Mouse (Mus musculus): ENCODE results near the gene Gpr88.

DNA sequence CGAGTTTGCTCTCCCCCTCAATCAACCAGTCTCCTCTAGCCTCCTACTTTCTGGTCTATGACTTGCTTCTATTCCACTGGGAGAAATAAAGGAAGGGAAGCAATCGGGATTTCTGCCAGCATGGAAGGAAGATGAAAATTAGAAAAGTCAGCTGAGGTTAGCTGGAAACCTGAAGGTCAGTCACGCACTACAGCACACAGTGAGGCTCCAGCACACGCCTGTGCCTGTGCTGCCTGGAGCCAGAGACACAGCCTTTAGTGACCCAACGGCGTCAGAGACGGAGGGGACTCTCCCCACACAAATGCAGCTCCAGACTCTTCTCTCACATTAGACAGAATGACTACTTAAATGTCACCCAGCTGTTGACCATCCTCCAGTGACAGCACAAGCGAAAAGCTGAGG is 42.6 kb downstream of the Gpr88 start:
- TF ChIP-seq CTCF (IDR thresholded peaks at IDR 0.05) (no peak), EP300 (IDR thresholded peaks at IDR 0.05) (no peak)
